Mouse (Mus musculus) liver, embryonic 15.5 days (tissue): Measurements from ENCODE around the gene Pros1. TPM values are rescaled to one million over a fixed set of nuclear protein-coding genes. Genes with fewer than 3 reads are reported as not detected.
A peak's percentile ranks its signal among the peaks of the same experiment; 100 is the strongest.

Source experiments
- ATAC-seq: fragments of 200-750 bp; cut with Nextera tagmentation; 2 replicates; pipeline ENCODE4 v1.8.0; 2017; ENCODE audit warnings: moderate number of reproducible peaks, mild to moderate bottlenecking, moderate library complexity; ENCODE audit not compliant: insufficient read depth
- H3K27ac ChIP-seq: fragments of 300-500 bp; sonication (generic); replicated peaks from 2 replicates; pipeline ENCODE4 v1.5.1; 2015; ENCODE audit warnings: mild to moderate bottlenecking, inconsistent platforms
- H3K27me3 ChIP-seq: fragments of 300-500 bp; sonication (generic); 2 replicates; pipeline ENCODE4 v1.6.1; 2015; ENCODE audit warnings: mild to moderate bottlenecking, inconsistent platforms
- H3K36me3 ChIP-seq: fragments of 300-500 bp; sonication (generic); replicated peaks from 2 replicates; pipeline ENCODE4 v1.6.1; 2015; ENCODE audit warnings: moderate library complexity, mild to moderate bottlenecking, inconsistent platforms
- H3K4me1 ChIP-seq: fragments of 300-500 bp; sonication (generic); replicated peaks from 2 replicates; pipeline ENCODE4 v1.6.1; 2015; ENCODE audit warnings: inconsistent platforms
- H3K4me2 ChIP-seq: fragments of 300-500 bp; sonication (generic); 2 replicates; pipeline ENCODE4 v1.6.1; 2015; ENCODE audit warnings: moderate library complexity, mild to moderate bottlenecking, inconsistent platforms
- H3K4me3 ChIP-seq: fragments of 300-500 bp; sonication (generic); replicated peaks from 2 replicates; pipeline ENCODE4 v1.5.1; 2015; ENCODE audit warnings: mild to moderate bottlenecking, inconsistent platforms
- H3K9ac ChIP-seq: fragments of 300-500 bp; sonication (generic); 2 replicates; pipeline ENCODE4 v1.6.1; 2015; ENCODE audit warnings: moderate library complexity, mild to moderate bottlenecking, inconsistent platforms
- H3K9me3 ChIP-seq: fragments of 300-500 bp; sonication (generic); replicated peaks from 2 replicates; pipeline ENCODE4 v1.6.1; 2016; ENCODE audit warnings: inconsistent platforms
- WGBS: fragments of 180-500 bp; shearing (Covaris S2); methylation state at CpG from one replicate; pipeline ENCODE4 v1.1.7; 2015; ENCODE audit warnings: mixed read lengths; ENCODE audit not compliant: insufficient replicate concordance; 5-methylcytosine and 5-hydroxymethylcytosine counted together
- polyA plus RNA-seq: library from polyadenylated mRNA; unstranded; fragments of >200 nt; fragmentation: Nextera tagmentation; extraction: Ambion mirVana; gene quantifications from 2 replicates; pipeline ENCODE4 v1.2.1, GENCODE M21; 2015

Pros1 gene
- polyA plus RNA-seq, 1 experiment from 2014 or later: 12.1 TPM

DNA sequence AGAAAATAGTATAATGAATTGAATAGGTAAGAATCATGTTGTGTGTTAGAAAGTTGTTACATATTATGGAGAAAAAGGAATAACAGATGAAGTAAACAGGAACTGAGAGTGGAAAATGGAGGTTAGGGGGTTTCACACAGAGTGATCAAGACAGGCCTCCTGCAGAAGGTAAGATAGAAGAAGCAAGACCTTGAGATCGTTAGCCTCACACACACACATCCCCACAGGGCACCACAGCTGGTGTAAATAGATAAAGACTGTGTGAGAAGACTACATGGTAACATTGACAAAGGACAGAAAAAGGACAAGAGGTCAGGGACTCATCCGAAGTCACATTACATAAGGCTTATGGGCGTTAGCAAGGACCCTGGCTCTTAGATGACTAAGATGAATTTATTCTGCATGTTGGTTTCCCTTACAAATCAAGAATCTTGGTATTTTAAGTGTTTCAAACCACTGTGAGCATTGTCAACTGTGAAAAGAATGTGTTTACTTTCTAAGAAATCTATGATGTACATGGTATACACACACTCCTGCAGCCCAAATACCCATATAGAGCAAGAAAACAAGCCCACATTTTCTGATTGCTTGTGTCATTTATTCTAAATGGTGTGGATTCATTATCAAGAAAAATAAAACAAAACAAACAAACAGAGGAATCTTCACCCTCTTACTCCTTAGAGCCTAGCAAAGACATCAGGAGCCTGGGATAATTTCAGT is 19.9 kb upstream of the Pros1 start:
- peak; percentile 98 for ATAC-seq
- Histone ChIP-seq H3K9me3 (no peaks in the 10 kb centered on the region), H3K4me1 (peaks cover 20% of the 10 kb centered on the region), H3K36me3 (no peaks in the 10 kb centered on the region), H3K9ac (no peak overlapping the region), H3K27ac (peak overlapping the region; percentile 61), H3K4me3 (no peak overlapping the region), H3K4me2 (peak overlapping the region; percentile 8; the same call in 1 of the 2 replicates), H3K27me3 (no peaks in the 10 kb centered on the region)
- WGBS: 9% methylated on average over 3 of the region's 3 CpGs

DNA sequence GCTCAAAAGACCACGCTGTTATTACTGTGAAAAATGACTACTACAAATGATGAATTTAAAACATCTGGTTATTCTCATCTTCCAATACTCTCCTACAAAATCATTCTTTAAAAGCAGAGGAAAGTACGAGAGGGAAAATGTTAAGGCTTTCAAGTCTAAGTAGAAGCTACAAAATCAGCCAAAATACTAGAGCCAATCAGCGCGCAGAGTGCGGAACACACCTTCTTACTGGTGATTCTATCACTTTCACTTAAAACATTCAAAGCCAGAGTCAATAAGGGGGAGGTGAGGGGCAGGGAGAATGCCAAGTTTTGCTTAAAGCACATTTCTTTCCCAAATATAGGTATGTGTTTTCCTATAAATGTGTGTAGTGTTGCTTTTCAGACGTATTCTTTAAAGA is 8.8 kb upstream of the Pros1 start:
- H3K4me1 ChIP-seq: peaks cover 19% of the 10 kb centered on the region
- ATAC-seq: no peak
- H3K27ac ChIP-seq: no peak overlapping the region
- 80% methylated on average over 6 of the region's 6 CpGs for WGBS
- no peak overlapping the region for H3K4me3 ChIP-seq
- H3K36me3 ChIP-seq: no peaks in the 10 kb centered on the region
- H3K9me3 ChIP-seq: no peaks in the 10 kb centered on the region
- no peaks in the 10 kb centered on the region for H3K27me3 ChIP-seq
- no peak overlapping the region for H3K4me2 ChIP-seq
- no peak overlapping the region for H3K9ac ChIP-seq

DNA sequence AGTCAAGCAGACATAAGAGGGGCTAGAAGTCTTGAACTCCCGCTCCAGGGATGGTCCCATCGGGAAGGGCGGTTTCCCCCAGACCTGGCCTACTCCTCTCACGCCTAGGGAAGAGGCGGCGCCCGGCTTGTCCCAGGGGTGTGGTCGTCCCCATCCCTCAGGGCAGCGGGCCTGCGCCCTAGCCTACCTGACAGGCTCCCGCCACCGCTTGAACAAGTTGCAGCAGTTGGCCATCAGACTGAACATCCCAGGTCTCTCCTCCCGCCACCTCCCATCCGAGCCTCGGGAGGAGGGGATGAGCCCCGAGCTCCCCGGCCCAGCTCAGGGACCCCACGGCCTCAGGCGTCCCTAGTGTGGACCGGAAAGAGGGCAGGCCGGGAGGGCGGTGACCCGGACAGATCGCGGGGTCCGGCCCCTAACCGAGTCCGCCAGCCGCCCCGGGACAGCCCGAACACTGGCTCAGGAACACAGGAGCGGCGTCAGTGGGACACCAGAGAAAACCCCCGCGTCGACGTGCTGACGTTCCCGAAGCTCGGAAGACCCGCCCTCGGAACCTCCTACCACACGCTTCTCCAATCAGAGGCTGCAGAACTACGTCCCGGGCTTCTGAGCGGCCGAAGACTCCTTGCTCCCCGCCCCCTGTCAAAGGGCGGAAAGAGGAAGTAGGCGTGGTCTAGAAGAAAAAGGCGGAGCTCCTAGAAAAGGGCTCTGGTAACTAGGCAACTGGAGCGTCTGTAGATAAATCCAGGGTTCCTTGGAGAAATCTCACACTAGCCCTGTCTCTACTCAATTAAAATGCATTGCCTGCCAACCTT is 7.4 kb upstream of the Pros1 start, which contains the start of gene Arl13b:
Arl13b (minus strand) TSS at position 543 of the 815 bp plus-strand sequence.
- Histone ChIP-seq H3K27ac (peak within 1 kb of the TSS; percentile 64; the same call in 1 of the 2 replicates), H3K4me1 (peaks cover 19% of the 10 kb centered on the region), H3K36me3 (no peaks in the 10 kb centered on the region), H3K4me2 (peak within 1 kb of the TSS; percentile 86), H3K27me3 (no peaks in the 10 kb centered on the region), H3K9me3 (no peaks in the 10 kb centered on the region), H3K4me3 (peak within 1 kb of the TSS; percentile 82), H3K9ac (peak within 1 kb of the TSS; percentile 68)
- under 1% methylated on average over 52 of the region's 52 CpGs for WGBS
- ATAC-seq: peak; percentile 99

DNA sequence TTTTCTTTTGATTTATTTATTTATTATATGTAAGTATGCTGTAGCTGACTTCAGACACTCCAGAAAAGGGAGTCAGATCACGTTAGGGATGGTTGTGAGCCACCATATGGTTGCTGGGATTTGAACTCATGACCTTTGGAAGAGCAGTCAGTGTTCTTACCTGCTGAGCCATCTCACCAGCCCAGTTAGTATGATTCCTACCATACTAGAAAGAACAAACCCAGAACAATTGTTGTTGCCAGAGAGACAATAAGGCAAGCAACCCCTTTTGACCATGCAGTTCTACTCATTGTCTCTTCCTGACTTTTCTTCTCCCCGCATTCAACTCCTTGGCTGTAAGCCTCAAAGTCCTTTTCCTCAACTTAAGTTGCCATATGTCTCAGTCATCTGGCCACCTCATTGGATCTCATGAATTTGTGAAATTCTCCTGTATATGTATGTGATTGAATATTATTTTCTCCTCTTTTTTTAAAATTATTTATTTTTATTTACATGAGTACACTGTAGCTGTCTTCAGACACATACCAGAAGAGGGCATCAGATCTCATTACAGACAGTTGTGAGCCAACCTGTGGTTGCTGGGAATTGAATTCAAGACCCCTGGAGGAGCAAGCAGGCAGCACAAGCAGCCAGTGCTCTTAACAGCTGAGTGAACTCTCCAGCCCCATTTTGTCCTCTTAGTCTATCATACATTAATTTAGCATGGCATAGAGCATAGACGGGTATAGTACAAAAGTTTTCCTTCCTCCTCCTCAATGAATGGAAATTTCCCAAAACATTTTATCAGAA is 1.4 kb upstream of the Pros1 start:
- Histone ChIP-seq H3K4me2 (no peak overlapping the region), H3K9ac (no peak overlapping the region), H3K9me3 (no peaks in the 10 kb centered on the region), H3K27me3 (no peaks in the 10 kb centered on the region), H3K27ac (no peak overlapping the region), H3K4me1 (peaks cover 12% of the 10 kb centered on the region; the same call in 1 of the 2 replicates), H3K36me3 (no peaks in the 10 kb centered on the region), H3K4me3 (no peak overlapping the region)
- ATAC-seq: no peak
- 69% methylated on average over 3 of the region's 3 CpGs for WGBS

DNA sequence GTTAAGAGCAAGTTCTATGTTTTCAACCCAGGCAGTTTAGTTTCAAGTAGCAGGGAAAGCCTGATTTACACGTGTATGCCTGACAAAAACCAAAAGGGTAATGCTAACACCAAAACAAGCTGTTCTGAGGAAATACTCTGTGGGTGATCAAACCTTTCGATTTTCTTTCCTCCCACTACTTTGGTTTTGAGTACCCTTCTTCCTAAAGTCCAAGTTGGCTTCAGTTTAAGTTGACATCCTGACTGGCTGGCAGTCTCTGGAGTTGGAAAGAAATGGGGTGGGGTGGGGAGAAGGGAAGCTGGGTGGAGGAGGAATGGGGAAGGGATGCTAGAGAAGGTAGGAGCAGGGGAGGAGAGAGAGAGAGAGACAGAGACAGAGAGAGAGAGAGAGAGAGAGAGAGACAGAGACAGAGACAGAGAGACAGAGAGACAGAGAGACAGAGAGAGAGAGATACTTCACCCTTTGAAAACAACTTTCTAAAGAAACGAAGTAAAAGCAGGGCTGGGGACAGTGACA is 438 bp upstream of the Pros1 start:
- Histone ChIP-seq H3K9me3 (no peaks in the 10 kb centered on the region), H3K36me3 (no peaks in the 10 kb centered on the region), H3K9ac (peak overlapping the region; percentile 61; the same call in 1 of the 2 replicates), H3K4me1 (peaks cover 12% of the 10 kb centered on the region; the same call in 1 of the 2 replicates), H3K4me3 (peak overlapping the region; percentile 62), H3K4me2 (peak overlapping the region; percentile 86), H3K27me3 (no peaks in the 10 kb centered on the region), H3K27ac (no peak overlapping the region)
- ATAC-seq: no peak
- WGBS: 9% methylated on average over 3 of the region's 3 CpGs

DNA sequence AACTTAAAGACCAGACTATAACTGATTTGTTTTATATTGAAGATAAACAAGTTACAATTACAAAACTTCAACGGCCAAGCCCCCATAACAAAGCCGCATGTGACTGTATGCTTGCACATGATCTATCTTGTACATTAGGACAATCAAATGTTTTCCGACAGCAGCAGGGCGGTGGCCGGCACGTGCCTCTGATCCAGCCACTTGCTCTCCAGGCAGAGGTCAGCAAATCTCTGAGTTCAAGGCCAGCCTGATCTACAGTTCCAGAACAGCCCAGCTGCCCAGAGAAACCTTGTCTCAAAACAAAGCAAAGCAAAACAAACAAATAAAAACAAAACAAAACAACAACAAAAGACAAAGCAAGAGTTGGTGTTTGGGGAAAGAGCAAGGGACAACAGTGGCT is 1.3 kb downstream of the Pros1 start:
- Histone ChIP-seq H3K27ac (no peak overlapping the region), H3K9ac (no peak overlapping the region), H3K9me3 (no peaks in the 10 kb centered on the region), H3K4me2 (no peak overlapping the region), H3K36me3 (no peaks in the 10 kb centered on the region), H3K4me3 (no peak overlapping the region), H3K27me3 (no peaks in the 10 kb centered on the region), H3K4me1 (peaks cover 12% of the 10 kb centered on the region; the same call in 1 of the 2 replicates)
- WGBS: 56% methylated on average over 6 of the region's 6 CpGs
- no peak for ATAC-seq

DNA sequence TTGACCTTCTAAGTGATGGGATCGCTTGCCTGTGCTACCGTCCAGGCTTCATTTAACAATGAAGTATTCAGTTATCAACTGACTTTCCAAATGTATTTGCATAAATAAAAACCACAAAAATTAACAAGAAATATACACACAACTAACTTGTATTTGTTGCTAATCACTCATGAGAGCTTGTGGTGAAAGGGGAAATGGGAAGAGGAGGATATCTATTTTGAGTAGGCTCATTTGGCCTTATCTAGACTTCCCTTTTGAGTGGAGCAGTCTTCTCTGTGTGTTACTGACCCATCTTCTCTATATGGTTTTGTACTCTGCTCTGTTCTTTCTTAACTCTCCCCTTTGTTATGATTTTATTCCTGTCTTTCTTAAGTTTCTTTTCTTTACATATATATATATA is 2.2 kb downstream of the Pros1 start:
- Histone ChIP-seq H3K9me3 (no peaks in the 10 kb centered on the region), H3K9ac (no peak overlapping the region), H3K4me2 (no peak overlapping the region), H3K36me3 (no peaks in the 10 kb centered on the region), H3K4me1 (peaks cover 12% of the 10 kb centered on the region; the same call in 1 of the 2 replicates), H3K27me3 (no peaks in the 10 kb centered on the region), H3K4me3 (no peak overlapping the region), H3K27ac (no peak overlapping the region)
- no peak for ATAC-seq
- WGBS: 71% methylated on average over 2 of the region's 2 CpGs

DNA sequence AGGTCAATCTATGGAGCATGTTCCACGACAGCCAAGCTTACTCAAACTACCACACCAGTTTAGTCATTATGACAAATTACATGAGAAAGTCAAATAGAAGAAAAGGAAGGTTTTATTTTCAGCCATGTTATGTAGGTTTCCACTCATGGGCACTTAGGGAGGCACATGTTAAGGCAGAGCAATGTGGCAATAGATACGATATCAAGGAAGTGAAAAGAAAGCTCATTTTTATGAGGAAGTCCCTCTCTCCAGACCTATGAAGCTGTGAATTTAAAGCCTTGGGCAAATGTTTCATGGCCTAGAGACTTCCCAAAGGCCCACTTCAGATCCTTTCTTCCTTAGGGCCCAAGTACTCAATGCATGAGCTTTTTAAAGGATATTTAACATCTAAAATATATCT is 3.4 kb downstream of the Pros1 start:
- 61% methylated on average over 2 of the region's 2 CpGs for WGBS
- no peak for ATAC-seq
- no peak overlapping the region for H3K4me2 ChIP-seq
- no peak overlapping the region for H3K9ac ChIP-seq
- H3K27me3 ChIP-seq: no peaks in the 10 kb centered on the region
- no peak overlapping the region for H3K4me3 ChIP-seq
- H3K9me3 ChIP-seq: no peaks in the 10 kb centered on the region
- no peaks in the 10 kb centered on the region for H3K36me3 ChIP-seq
- peaks cover 12% of the 10 kb centered on the region; the same call in 1 of the 2 replicates for H3K4me1 ChIP-seq
- H3K27ac ChIP-seq: no peak overlapping the region

DNA sequence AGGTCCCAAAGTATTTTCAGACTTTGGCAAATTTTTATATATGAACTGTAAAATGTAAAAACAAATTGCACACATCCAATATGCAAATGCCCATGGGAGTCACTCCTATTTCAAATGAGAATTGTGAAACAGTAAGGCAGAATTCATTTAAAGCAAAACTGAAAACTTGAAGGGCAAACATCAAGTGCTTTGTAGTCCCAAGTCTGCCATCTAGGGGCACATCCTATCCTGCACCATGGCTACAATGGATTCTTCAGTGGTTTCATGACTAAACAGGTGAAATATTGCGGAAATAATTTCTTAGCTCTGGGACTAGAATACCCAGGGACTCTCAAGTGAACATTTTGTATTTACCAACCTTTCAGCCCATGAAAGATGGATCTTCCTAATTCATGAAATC is 3.9 kb downstream of the Pros1 start:
- H3K9me3 ChIP-seq: no peaks in the 10 kb centered on the region
- no peak overlapping the region for H3K27ac ChIP-seq
- no peaks in the 10 kb centered on the region for H3K36me3 ChIP-seq
- no peak overlapping the region for H3K9ac ChIP-seq
- WGBS: 76% methylated on average over 1 of the region's 1 CpGs
- H3K4me3 ChIP-seq: no peak overlapping the region
- no peaks in the 10 kb centered on the region for H3K27me3 ChIP-seq
- no peak overlapping the region for H3K4me2 ChIP-seq
- ATAC-seq: no peak
- peaks cover 12% of the 10 kb centered on the region; the same call in 1 of the 2 replicates for H3K4me1 ChIP-seq

DNA sequence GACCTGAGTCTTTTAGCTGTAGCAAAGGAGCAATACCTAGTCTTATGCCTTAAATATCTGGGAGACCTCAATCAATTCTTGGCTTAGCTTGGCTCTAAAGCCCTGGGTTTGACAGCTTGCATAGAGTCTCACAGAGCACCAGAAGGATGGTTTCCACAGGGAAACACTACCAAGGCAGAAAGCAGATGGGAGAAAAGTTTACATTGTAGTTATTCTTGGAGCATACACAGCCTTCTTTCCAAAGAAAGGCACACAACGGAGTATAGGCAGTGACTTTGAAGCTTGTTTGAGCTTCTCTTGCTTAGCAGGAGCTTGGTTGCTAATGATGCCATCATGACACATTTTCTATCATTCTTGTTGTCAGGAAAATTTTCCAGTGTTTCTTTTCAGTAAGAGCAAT is 6.0 kb downstream of the Pros1 start:
- H3K9ac ChIP-seq: no peak overlapping the region
- 0 out of 2 replicates have a peak, but pooled peaks cover 2% of the 10 kb centered on the region for H3K4me1 ChIP-seq
- H3K9me3 ChIP-seq: no peaks in the 10 kb centered on the region
- ATAC-seq: no peak
- no peaks in the 10 kb centered on the region for H3K27me3 ChIP-seq
- H3K27ac ChIP-seq: no peak overlapping the region
- H3K4me3 ChIP-seq: no peak overlapping the region
- no peak overlapping the region for H3K4me2 ChIP-seq
- H3K36me3 ChIP-seq: no peaks in the 10 kb centered on the region
- WGBS: 59% methylated on average over 1 of the region's 1 CpGs
